Mouse (Mus musculus): ENCODE measurements around the gene Jph2.

DNA sequence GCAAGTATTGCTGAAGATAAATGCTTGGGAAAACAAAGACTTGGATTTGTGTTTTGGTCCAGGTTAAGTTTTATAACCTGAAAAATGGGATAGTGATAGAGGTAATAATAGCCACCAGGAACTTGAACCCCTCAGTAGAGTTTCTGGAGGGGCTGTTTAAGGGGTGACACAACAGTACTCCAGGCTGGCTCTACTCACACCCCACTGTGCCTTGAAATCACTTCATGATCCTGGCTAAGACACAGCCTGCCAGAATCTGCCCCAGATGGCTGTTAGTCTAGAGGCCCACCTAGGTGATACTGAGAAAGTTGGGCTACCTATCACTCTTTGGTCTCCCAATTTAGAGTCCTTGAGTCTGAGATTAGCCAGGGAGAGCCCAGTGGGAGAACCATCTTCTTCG, 41.7 kb upstream of the Jph2 start:
- no peak for TF ChIP-seq GATA1 (IDR thresholded peaks at IDR 0.05; ENCODE audit: borderline replicate concordance, low read length)
- no peak for TF ChIP-seq FLI1 (IDR thresholded peaks at IDR 0.05; ENCODE audit: low read length)

All from megakaryocyte, embryonic 14.5 days (primary cell).